Mouse (Mus musculus) hematopoietic stem cell, adult 5-6 weeks (primary cell): ENCODE results near the gene Wwtr1. TPM values are rescaled to one million over a fixed set of nuclear protein-coding genes. Genes with fewer than 3 reads are reported as not detected.

ENCODE experiments used
- ATAC-seq, 2 experiments: fragments of 125-278 bp in 1 of 2; replicated peaks in 1 of 2; 2 replicates each; pipeline ENCODE4 v1.8.0; 2016 to 2017; ENCODE audit warnings: inconsistent platforms in 2 of 2, mild to moderate bottlenecking in 2 of 2, moderate number of reproducible peaks in 2 of 2, low read depth in 1 of 2, moderate TSS enrichment in 1 of 2; ENCODE audit not compliant: low FRiP score in 2 of 2, poor library complexity in 2 of 2, severe bottlenecking in 2 of 2, insufficient read depth in 1 of 2, low TSS enrichment in 1 of 2
- total RNA-seq: library from RNA; stranded (forward); fragments of 172-1452, 232-1000 nt; gene quantifications from 2 replicates; pipeline ENCODE4 v1.2.3, GENCODE M21; 2017

Wwtr1 gene
- total RNA-seq, 1 experiment from 2014 or later, result 0.99 TPM

DNA sequence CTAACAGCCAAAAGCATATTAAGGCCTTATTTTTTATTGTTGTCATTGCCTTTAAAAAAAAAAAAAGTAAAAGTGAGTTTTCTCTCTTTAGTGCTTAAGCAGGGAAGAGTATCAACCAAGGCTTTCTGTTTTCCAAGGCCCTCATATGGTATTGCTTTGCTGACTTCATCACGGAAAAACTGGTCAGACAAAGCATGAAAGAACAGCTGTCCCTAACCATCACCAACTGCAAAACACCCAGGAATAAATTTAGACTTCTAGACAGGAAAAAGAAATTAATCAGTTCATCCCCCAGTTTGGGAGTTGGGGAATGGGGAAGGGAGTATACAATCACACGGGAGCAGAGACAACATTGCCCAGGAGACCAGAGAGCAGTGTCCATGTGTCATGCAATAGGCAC, 79.3 kb downstream of the Wwtr1 start:
- ATAC-seq, result no peak

DNA sequence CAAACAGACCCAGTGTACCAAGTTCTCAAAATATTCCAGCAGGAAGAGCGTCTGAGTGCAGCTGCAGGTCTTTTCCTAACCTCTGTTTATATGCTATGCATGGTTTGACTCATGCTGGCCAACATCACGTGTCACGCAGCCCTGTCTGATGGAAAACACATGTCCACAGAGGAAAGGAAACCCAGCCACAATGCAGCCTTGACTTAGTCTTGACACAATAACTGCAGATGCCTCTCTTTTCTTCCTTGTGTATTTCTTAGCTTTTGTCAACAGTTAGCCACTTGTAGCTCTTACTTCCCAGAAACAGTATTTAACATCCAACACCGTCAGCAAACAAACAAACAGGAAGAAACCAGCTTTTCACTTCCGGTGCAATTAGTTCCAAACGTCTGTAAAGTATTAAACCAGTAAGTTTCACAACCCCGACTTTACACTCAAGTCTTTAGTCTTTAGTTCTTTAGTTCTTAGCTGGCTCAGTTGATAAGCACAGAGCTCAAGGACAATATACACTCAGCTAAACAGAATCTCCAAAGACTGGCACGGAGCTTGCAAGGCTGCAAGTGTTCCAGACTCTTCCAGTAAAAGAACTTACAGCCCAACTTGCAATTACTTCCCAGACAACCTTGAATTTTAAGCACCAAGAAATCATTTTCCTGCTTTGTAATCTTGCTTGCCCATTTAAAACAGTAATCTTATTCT, 88.1 kb downstream of the Wwtr1 start:
- no peak for ATAC-seq

DNA sequence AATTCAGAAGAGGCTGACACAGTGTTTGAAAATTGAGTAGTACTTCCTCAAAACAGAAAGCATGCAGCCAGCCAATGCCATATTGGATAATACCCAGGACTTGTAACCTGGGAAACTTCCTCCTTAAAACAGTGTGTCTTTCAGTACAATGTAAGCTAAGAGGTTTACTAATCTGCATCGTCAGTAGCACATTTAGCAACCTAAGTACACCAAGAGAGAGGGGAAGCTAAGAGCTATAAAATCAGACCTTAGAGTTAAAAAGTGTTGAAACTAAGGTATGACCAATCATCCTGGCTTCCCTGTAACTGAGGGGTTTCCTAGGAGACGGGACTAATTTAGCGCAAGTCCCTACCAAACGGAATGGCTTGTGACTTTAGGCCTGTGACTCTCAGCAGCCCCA, 89.6 kb downstream of the Wwtr1 start:
- ATAC-seq, result no peak

DNA sequence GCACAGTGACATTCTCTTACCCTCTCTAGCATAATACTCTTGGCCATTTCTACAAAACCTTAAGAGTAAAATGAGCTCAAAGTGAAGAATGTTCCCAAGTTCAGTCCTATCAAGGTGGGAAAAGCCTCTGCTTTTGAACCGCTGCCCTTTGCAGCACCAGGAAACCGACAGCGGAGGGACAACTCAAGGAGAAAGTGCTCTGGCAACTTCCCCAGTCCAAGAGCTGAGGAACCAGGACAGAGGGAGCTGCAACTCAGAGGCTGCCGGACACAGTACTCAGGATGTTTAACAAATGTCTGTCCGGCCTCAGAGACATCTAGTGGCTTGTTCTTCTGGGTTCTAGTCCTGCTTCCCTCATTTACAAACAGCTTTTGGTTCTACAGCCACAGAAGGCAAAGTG, 93.7 kb downstream of the Wwtr1 start:
- no peak for ATAC-seq

DNA sequence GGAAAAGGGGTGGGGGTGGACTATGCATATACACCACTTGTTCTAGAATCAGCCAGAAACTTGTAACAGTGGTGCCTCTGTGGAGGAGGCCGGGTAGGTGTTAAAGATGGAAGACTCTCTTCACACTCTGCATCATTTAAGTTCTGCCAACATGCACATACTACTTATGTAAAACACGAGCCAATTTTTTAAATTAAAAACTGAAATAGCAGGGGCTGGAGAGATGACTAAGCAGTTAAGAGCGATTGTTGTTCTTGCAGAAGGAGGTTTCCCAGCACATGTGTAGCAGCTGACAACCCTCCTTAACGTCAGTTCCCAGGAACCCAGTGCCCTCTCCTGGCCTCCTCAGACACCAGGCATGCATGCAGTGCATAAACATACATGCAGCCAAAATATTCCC, 95.1 kb downstream of the Wwtr1 start:
- no peak for ATAC-seq

DNA sequence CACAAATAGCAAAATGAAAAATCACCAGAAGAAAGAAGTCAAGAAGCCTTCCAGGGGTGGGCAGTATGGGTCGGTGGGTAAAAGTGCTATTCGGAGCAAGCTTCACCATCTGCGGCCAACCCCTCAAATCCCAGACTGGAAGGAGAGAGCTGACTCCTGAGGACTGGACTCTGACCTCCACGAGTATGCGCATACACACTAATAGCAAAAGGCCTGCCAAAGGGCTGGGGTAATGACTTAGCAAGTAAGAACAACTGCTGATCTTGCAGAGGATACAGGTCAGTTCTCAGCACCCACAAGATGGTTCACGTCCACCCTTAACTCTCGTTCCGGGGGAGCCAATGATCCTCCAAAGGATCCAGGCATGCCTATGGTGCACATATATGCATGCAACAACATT, 101.3 kb downstream of the Wwtr1 start:
- ATAC-seq, result no peak

DNA sequence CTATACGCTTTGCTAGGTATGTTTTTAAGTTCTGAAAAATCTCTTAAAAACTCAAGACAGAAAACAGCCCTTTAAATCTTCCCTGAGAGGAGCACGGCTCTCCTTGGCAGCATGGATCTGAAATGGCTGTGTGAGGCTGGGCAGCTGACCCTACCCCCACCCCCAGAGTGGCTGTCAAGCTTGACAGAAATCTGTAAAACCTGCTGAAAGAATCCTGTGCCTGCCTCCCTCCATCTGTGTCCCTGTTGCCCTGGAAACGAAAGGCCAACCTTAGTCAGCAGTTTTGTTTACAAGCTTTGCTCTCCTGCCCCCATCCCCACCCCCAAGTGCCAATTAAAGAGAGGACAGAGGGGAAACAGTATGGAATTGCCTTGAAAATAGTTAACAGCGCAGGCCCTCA, 103.3 kb downstream of the Wwtr1 start:
- ATAC-seq, result no peak

DNA sequence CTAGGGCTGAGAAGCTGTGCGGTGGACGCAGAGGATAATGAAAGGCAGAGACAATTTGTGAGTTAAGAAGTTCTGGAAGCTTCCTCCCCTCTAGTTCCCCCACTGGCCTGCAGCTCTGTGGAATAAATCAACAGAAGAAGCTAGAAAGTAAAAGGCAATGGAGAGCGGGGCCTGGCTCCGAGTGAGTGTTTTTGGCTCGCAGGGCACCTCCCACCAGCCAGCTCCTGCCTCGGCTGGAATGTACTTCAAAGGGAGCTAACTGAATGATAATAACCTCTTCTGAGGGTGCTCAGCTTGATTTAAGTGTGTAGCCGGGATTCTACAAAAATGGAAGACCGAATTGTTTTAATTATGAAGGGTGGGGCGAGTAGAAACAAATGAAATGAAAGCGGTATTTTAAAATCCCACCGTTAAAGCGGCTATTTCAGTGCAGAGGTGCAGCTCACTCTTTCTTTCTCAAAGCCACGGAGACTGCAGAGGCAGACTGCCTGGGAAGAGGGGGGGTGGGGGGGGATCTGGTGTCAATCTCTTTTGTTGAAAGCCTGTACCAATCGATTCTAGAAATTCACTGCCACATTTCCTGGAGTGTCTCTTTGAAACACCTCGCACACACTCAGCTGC, 104.6 kb downstream of the Wwtr1 start:
- ATAC-seq, result peak; percentile 23 to 47; a peak in 2 of 4 replicates

DNA sequence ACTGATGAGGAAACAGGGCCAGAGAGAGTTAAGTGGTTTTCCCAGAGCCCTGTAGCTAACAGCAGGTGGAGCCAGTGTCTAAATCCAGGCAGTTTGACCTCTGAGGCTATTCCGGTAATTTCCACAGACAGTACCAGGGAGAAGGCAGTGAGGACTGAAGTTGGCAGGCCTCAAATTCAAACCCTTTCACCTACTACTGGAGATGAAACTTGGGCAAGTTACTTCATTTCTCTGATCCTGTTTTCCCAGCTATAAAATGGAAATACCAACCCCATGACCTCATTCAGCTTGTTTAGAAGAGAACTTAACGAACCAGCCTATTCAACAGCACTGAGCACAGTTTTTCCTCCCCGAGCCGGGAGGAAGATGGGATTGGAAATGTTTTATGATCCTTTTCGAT, 105.4 kb downstream of the Wwtr1 start:
- peak; percentile 56 to 57; a peak in 1 of 4 replicates for ATAC-seq

DNA sequence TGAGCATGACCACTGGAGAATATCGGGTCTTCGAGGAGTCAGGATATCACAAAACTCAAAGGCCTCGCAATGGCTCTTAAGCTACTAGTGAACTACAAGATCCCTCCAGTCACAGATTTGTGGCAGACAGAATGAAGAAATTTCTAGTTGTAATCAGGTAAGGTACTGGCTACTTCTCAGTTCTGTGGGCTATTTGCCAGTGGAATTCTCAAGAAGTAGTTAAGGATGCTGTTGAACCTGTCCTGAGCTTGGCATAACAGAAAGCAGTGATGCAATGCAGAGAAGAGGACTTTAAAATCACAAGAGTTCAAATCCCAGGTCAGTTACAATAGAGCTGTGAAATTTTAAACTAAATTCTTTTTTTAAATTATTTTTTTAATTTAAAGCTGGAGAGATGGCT, 106.4 kb downstream of the Wwtr1 start:
- no peak for ATAC-seq

DNA sequence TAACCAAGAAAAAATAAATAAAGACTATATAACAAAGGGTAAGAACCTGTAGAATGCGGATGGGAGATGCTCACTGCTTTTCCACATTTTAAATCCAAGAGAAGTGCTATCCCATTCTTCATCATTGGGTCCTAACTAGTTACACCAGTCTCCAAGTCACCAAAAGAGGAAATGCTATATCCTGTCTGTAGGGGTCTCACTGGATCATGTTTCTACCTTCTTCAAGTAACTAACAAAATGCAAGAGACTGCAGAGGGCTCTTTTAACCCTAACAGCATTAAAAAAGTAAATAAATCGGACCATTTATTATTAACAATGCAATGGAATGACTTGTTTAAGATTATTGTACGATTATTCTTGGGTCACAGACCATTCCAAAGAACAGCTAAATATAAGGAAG, 109.4 kb downstream of the Wwtr1 start:
- peak; percentile 36 to 51; a peak in 2 of 4 replicates for ATAC-seq

DNA sequence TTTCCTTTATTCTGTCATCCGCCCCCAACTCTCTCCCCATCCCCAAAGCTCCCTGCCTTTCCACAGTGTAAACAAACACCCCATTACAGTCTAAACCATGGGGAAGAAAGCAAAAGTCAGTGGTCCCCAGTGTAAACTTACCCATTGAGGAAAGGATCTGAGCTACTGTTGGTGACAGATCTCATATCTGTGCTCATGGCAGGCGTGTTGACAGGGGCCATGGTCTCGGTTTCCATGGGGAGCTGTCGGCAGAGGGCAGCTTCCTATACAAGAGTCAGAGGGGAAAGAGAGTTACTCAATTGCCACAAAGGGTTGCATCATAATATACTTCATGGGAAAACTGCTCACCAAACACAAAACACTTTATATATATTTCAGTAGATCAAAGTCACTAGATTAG, 112.4 kb downstream of the Wwtr1 start:
- ATAC-seq, result no peak

DNA sequence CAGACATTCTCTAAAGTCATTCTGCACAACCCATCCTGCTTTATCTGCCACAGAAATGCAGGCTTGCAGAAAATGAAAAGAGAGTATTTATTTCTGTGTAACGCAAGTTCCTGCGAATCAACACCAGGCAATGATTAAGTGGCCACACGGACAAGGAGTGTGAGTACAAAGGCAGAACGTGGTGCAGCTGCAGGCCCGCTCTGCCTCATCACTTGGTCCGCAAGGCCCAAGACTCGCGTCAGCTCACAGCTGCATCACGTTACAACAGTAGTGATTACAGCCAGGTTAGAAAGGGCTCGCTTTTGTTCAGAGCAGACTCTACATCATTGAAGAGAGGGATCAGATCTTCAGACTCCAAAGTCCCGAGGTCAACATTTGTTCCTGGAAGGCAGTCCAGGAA, 117.1 kb downstream of the Wwtr1 start:
- ATAC-seq, result no peak

DNA sequence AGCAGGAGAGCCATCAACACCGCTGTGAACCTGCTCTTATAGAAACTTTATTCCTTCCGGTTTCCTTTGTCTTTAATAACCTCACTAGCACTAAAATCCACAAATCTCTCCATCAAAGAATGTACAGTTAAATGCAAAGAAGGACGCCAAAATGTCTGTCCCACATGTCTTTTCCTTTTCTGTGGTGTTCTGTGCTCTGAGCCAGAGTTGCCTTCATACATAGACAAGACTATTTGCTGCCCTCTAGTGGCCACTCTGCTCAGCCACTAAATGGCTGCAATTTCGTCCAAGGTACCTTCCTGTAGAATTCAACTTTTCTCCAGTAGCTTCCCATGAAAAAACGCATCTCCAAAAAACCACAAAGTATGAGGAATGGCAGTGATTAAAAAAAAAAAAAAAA, 127.3 kb downstream of the Wwtr1 start:
- peak; percentile 59 to 66; a peak in 2 of 4 replicates for ATAC-seq

DNA sequence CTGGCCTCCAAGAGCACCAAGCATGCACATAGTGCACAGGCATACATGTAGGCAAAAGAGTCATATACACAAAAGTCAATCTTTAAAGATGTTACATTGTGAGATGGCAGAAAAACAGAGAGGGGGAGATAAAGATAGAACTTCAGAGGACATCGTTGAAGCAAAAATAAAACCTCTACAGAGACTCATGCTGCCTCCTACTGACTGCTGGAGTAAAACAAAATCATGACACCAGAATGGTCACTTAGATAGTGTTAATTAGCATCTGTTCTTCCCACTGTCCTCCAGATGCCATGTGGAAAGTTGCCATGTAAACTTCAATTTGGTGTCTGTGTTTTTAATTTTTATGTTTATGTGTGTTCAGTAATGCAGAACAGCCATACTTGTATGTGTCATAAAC, 127.8 kb downstream of the Wwtr1 start:
- ATAC-seq, result no peak

DNA sequence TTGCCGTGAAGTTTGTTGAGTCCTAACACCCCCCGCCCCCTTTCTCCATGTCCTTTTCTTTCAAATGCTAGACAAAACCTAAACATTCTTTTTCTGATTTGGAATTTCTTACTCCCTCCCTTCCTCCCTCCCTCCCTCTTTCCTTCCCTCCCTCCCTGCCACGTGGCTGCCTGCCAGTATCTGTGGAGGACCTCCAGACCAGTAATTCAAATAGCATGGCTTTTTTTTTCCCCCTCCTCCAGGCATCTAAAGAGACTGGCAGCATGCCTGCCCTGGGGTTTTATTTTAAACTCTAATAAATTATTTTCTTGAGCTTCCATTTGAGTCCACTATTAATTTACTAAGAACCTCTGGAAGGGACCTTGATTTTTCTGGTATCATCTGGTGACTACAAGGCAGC, 130.0 kb downstream of the Wwtr1 start:
- no peak for ATAC-seq

DNA sequence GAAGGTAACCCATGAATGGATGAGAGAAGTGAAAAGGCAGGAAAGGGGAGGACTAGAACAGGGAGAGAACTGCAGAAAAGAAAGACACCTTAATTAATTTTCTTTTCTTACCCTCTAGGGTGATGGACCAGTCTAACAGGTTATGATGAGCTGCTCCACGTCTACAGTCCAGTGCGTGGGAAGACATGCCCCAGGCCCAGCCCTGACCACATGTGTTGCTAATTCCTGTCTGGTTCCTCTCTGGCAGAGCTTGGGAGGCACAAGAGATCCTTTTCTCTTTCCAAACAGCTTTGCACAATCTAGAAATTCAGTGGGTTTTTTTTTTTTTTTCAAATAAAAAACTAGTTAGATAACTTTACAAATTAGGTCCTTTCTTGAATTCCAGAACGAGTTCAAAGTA, 134.8 kb downstream of the Wwtr1 start:
- ATAC-seq, result no peak

DNA sequence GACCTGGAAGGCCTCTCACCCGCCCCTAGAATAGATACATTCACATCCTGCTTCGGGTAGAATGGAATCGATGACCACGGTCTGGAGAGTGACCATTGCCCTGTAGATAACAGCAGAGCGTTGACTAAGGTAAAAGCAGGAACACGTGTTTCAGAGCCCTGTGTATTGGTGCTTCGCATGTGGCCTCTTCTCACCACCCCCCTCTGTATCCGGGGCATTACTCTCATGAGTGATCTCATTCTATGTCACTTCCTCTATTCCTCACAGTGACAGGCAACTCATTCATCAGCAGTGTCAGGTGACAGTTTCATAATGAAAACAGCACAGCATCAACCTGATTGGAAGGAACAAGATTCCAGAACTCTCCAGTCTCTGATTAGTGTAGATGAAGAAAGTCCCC, 140.3 kb downstream of the Wwtr1 start:
- no peak for ATAC-seq

DNA sequence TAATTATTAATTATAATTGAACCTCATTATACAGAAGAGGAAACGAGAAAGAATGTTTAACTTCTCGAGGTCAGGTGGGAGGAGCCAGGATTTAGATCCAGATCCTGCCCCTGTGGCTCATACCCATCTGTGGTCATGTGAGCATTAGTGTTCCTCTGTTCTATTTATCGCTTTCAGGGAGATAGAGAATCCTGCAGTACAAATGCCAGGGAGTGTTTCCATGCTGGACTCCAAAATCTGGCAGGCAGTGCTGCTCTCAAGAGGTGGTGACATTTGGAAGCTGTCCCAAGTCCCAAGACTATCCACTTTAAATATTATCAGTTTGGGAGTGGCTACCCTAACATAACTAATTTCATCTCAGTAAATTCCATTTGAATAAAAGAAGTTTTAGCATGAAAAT, 144.0 kb downstream of the Wwtr1 start:
- ATAC-seq, result no peak
